Mouse (Mus musculus) embryonic facial prominence, embryonic 12.5 days (tissue): Measurements from ENCODE around the gene Abcc1. TPM values are rescaled to one million over a fixed set of nuclear protein-coding genes. Genes with fewer than 3 reads are reported as not detected.

Experiments
- ATAC-seq: fragments of 200-750 bp; cut with Nextera tagmentation; 2 replicates; pipeline ENCODE4 v1.8.0; 2017; ENCODE audit not compliant: insufficient number of reproducible peaks, insufficient read depth, low FRiP score, low TSS enrichment
- H3K27ac ChIP-seq: fragments of 300-500 bp; sonication (generic); 2 replicates; pipeline ENCODE4 v1.5.1; 2016; ENCODE audit warnings: mild to moderate bottlenecking
- H3K27me3 ChIP-seq: fragments of 300-500 bp; sonication (generic); 2 replicates; pipeline ENCODE4 v1.6.1; 2016; ENCODE audit warnings: mild to moderate bottlenecking, moderate library complexity
- H3K36me3 ChIP-seq: fragments of 300-500 bp; sonication (generic); 2 replicates; pipeline ENCODE4 v1.6.1; 2016; ENCODE audit warnings: mild to moderate bottlenecking
- H3K4me1 ChIP-seq: fragments of 300-500 bp; sonication (generic); 2 replicates; pipeline ENCODE4 v1.6.1; 2016
- H3K4me2 ChIP-seq: fragments of 300-500 bp; sonication (generic); replicated peaks from 2 replicates; pipeline ENCODE4 v1.6.1; 2016; ENCODE audit warnings: mild to moderate bottlenecking, moderate library complexity
- H3K4me3 ChIP-seq: fragments of 300-500 bp; sonication (generic); 2 replicates; pipeline ENCODE4 v1.5.1; 2016; ENCODE audit warnings: mild to moderate bottlenecking
- H3K9ac ChIP-seq: fragments of 300-500 bp; sonication (generic); 2 replicates; pipeline ENCODE4 v1.6.1; 2016; ENCODE audit warnings: mild to moderate bottlenecking, moderate library complexity
- H3K9me3 ChIP-seq: fragments of 300-500 bp; sonication (generic); 2 replicates; pipeline ENCODE4 v1.6.1; 2016; ENCODE audit warnings: mild to moderate bottlenecking, moderate library complexity
- WGBS: fragments of 180-500 bp; shearing (Covaris S2); methylation state at CpG from one replicate; pipeline ENCODE4 v1.1.7; 2016; 5-methylcytosine and 5-hydroxymethylcytosine counted together
- polyA plus RNA-seq: library from polyadenylated mRNA; unstranded; fragments of >200 nt; fragmentation: Nextera tagmentation; extraction: Ambion mirVana; gene quantifications from 2 replicates; pipeline ENCODE4 v1.2.1, GENCODE M21; 2016

Gene Abcc1
- polyA plus RNA-seq, 1 experiment from 2014 or later = 10.2 TPM

DNA sequence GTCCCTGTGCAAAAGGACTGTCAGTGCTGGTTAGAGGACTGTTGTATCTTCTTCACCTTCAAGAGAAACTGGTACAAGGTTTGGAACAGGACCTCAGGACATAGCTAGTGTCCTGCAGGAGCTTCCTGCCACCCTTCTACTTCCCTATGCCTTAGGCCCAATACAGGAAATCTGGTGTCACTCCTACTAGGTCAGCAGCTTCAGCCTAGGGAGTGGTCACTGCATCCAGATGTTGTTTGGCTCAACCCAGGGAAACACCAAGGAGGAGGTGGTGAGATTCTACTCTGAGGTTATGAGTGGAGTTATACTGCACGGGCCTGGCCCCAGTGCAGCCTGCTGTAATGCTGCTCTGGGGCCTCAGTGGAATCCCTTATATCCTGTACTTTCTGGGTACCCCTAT is 2.8 kb upstream of the Abcc1 start:
- Histone ChIP-seq H3K9ac (no peak overlapping the region), H3K4me3 (no peak overlapping the region), H3K27me3 (no peaks in the 10 kb centered on the region), H3K36me3 (no peaks in the 10 kb centered on the region), H3K4me2 (no peak overlapping the region), H3K27ac (no peak overlapping the region), H3K4me1 (peaks cover 3% of the 10 kb centered on the region; the same call in 1 of the 2 replicates), H3K9me3 (no peaks in the 10 kb centered on the region)
- no peak for ATAC-seq
- 63% methylated on average over 1 of the region's 1 CpGs for WGBS

DNA sequence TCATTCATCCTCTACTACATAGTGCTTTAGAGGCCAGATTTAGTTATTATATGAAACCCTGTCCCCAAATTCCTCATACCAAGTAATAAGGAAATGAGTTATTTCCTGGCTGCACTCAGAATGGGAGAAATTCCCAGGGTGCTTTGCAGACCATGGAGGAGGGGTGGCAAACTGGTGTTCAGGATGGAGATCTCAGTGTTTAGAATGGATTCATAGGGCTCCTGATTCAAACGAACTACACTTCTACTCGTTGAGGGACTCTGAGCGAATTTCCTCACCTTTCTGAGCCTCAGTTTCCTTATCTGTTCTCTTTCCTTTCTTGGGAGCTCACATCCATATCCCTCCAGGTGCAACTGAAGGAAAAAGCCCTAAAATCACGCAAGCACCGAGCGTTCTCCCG is 427 bp upstream of the Abcc1 start:
- H3K27me3 ChIP-seq = no peaks in the 10 kb centered on the region
- H3K4me1 ChIP-seq = peaks cover 3% of the 10 kb centered on the region; the same call in 1 of the 2 replicates
- peak; percentile 3; the same call in 1 of the 2 replicates for ATAC-seq
- H3K4me3 ChIP-seq = peak overlapping the region; percentile 85
- no peaks in the 10 kb centered on the region for H3K9me3 ChIP-seq
- peak overlapping the region; percentile 78 for H3K4me2 ChIP-seq
- under 1% methylated on average over 7 of the region's 7 CpGs for WGBS
- H3K9ac ChIP-seq = peak overlapping the region; percentile 74
- H3K36me3 ChIP-seq = no peaks in the 10 kb centered on the region
- H3K27ac ChIP-seq = no peak overlapping the region

DNA sequence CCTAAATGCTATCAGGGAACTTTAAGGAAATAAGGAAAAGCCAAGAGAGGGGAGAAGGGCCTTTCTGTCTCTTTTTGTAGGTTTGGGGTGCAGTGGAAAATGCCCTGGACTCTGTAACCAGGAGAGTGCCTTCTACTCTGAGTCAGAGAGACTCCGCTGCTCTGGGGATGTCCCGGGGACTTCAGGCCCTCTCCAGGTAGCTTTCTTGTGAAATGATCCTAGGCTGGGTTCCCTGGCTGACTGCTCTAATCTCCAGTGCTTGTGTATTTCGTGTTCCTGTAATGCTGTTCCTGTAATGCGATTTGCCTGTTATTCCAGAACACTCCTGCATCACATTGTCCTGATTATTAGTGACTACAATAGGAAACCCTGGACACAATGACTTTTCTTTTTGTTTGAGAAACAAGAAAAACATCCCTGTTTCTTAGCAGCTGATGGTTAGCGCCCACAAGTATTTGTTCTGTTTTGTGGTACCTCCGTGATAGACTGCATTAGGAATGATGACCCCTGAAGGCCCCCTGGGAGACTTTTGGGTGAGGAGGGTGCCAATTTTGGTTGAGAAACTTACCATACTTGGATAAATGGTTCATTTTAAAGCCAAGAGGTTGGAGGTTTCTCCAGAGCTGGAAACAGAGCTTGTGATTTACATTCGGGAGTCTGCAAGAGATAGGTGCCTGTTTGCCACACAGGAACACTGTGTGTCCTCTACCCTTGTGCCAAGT is 902 bp downstream of the Abcc1 start:
- H3K4me3 ChIP-seq = peak overlapping the region; percentile 85
- no peak overlapping the region for H3K27ac ChIP-seq
- no peaks in the 10 kb centered on the region for H3K9me3 ChIP-seq
- no peaks in the 10 kb centered on the region for H3K27me3 ChIP-seq
- no peaks in the 10 kb centered on the region for H3K36me3 ChIP-seq
- peak overlapping the region; percentile 74 for H3K9ac ChIP-seq
- H3K4me1 ChIP-seq = peaks cover 3% of the 10 kb centered on the region; the same call in 1 of the 2 replicates
- WGBS = 32% methylated on average over 7 of the region's 7 CpGs
- no peak for ATAC-seq
- peak overlapping the region; percentile 78 for H3K4me2 ChIP-seq

DNA sequence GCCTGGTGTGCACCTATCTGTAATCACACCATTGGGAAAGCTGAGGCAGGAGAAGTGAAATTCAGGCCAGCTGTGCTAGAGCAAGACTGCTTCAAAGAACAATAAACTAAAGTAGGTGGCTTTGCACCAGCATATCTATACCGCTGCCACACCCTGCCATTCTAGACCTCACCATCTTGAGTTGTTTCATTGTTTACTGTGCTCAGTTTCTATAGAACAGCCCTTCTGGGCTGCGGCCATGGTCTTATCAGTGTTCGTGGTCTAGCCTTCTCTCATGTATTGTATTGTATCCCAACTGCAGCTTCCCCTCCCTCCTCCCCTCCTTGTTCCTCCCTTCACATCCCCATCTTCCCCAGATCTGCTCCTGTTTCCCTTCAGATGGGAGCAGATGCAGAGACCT is 2.1 kb downstream of the Abcc1 start:
- no peak overlapping the region for H3K9ac ChIP-seq
- H3K9me3 ChIP-seq = no peaks in the 10 kb centered on the region
- H3K36me3 ChIP-seq = no peaks in the 10 kb centered on the region
- peaks cover 3% of the 10 kb centered on the region; the same call in 1 of the 2 replicates for H3K4me1 ChIP-seq
- ATAC-seq = no peak
- H3K4me3 ChIP-seq = no peak overlapping the region
- H3K27me3 ChIP-seq = no peaks in the 10 kb centered on the region
- no peak overlapping the region for H3K4me2 ChIP-seq
- no peak overlapping the region for H3K27ac ChIP-seq
- 97% methylated on average over 3 of the region's 3 CpGs for WGBS

DNA sequence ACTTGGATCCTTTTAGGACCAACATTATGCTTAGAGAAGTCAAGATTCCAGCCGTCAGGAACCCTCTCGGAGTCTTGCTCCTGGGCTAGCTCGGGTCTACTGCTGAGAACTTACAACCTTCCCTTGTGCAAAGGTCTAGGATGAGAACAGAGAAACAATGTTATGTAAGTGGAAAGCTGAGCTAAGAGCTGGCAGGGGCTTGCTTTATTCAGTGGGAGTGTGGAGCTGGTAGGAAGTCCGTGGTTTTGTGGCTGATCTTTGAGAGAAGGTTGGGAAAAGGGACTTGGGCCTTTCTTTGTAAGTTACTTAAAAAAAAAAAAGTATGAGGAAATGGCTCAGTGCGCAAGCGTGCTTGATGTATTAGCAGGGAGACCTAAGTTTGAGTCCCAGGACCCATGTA is 2.7 kb downstream of the Abcc1 start:
- Histone ChIP-seq H3K4me1 (peaks cover 3% of the 10 kb centered on the region; the same call in 1 of the 2 replicates), H3K4me3 (no peak overlapping the region), H3K9ac (no peak overlapping the region), H3K27ac (no peak overlapping the region), H3K9me3 (no peaks in the 10 kb centered on the region), H3K36me3 (no peaks in the 10 kb centered on the region), H3K27me3 (no peaks in the 10 kb centered on the region), H3K4me2 (no peak overlapping the region)
- WGBS = 91% methylated on average over 6 of the region's 6 CpGs
- ATAC-seq = no peak

DNA sequence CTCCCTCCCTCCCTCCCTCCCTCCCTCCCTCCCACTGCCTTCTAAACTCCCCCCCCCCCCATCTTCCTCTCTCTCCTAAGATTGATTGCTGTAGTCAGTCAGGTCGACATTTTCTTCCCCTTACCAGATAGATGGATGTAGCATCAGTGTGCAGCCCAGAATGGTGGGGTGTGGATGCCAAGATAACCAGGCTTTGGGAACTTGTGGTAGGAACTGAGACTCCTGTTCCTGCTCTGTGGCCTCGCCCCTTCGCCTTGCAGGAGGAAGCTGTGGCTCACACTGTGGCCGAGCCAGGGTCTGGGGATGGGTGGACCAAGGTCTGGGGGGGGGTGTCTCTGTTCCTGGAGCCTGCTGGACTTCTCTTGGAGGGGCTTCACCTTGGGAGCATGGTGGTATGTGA is 4.1 kb downstream of the Abcc1 start:
- H3K27ac ChIP-seq = no peak overlapping the region
- H3K27me3 ChIP-seq = no peaks in the 10 kb centered on the region
- no peak overlapping the region for H3K9ac ChIP-seq
- no peaks in the 10 kb centered on the region for H3K9me3 ChIP-seq
- H3K4me1 ChIP-seq = peaks cover 3% of the 10 kb centered on the region; the same call in 1 of the 2 replicates
- WGBS = 90% methylated on average over 4 of the region's 4 CpGs
- ATAC-seq = no peak
- no peaks in the 10 kb centered on the region for H3K36me3 ChIP-seq
- H3K4me3 ChIP-seq = no peak overlapping the region
- H3K4me2 ChIP-seq = no peak overlapping the region

DNA sequence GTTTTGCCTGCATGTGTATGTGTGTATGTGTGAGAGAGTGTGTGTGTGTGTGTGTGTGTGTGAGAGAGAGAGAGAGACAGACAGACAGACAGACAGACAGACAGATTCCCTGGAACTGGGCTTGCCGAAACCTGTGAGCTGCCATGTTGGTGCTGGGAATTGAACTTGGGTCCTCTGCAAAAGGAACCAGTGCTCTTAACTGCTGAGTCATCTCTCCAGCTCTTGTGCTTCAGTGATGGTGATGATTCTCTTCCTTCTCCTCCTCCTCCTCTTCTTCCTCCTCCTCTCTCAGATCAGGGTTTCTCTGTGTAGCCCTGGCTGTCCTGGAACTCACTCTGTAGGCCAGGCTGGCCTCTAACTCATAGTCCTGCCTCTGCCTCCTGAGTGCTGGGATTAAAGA is 4.7 kb downstream of the Abcc1 start:
- H3K4me3 ChIP-seq = no peak overlapping the region
- no peaks in the 10 kb centered on the region for H3K27me3 ChIP-seq
- no peak for ATAC-seq
- no peak overlapping the region for H3K9ac ChIP-seq
- no peaks in the 10 kb centered on the region for H3K36me3 ChIP-seq
- no peak overlapping the region for H3K27ac ChIP-seq
- peaks cover 3% of the 10 kb centered on the region; the same call in 1 of the 2 replicates for H3K4me1 ChIP-seq
- WGBS = 100% methylated on average over 1 of the region's 1 CpGs
- no peaks in the 10 kb centered on the region for H3K9me3 ChIP-seq
- no peak overlapping the region for H3K4me2 ChIP-seq

DNA sequence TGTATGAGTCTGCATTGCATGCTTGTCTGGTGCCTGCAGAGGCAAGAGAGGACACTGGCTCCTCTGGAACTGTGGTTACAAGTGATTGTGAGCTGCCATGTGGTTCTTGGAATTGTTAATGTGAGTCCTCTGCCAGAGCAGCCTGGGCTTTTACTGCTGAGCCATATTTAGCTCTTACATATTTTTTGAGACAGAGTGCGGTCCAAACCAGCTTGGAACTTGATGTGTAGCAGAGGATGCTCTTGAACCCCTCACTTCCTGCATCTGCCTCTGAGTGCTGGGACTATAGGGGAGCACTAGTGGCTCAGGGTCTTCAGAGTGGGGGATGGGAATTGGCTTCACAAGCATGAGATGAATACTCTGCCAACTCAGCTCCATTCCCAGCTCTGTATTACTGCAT is 10.0 kb downstream of the Abcc1 start:
- Histone ChIP-seq H3K27ac (no peak overlapping the region), H3K4me3 (no peak overlapping the region), H3K4me1 (peaks cover 2% of the 10 kb centered on the region; the same call in 1 of the 2 replicates), H3K36me3 (no peaks in the 10 kb centered on the region), H3K4me2 (no peak overlapping the region), H3K9ac (no peak overlapping the region), H3K9me3 (no peaks in the 10 kb centered on the region), H3K27me3 (no peaks in the 10 kb centered on the region)
- 77% methylated on average over 1 of the region's 1 CpGs for WGBS
- no peak for ATAC-seq

DNA sequence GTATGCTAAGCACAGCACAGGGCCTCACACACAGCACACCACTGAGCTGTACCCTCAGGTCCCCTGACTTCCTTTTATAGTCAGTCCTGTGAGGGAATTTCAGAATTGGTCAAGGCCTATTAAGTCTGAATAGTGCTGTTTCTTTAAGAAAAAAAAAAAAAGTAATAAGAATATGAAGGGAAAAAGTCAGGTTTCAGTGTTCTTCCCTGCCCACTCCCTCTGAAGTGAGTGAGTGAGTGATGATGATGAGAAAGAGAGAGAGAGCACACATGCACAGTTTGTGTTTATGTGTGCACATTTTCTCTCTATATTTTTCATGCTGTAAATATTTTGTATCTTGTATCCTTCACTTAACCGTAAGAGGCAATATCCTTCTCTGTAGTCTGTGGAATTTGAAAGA is 11.0 kb downstream of the Abcc1 start:
- no peak overlapping the region for H3K4me2 ChIP-seq
- H3K4me1 ChIP-seq = peaks cover 2% of the 10 kb centered on the region; the same call in 1 of the 2 replicates
- H3K36me3 ChIP-seq = no peaks in the 10 kb centered on the region
- no peaks in the 10 kb centered on the region for H3K27me3 ChIP-seq
- no peak for ATAC-seq
- no peaks in the 10 kb centered on the region for H3K9me3 ChIP-seq
- H3K27ac ChIP-seq = no peak overlapping the region
- H3K9ac ChIP-seq = no peak overlapping the region
- H3K4me3 ChIP-seq = no peak overlapping the region
- WGBS = 72% methylated on average over 1 of the region's 1 CpGs

DNA sequence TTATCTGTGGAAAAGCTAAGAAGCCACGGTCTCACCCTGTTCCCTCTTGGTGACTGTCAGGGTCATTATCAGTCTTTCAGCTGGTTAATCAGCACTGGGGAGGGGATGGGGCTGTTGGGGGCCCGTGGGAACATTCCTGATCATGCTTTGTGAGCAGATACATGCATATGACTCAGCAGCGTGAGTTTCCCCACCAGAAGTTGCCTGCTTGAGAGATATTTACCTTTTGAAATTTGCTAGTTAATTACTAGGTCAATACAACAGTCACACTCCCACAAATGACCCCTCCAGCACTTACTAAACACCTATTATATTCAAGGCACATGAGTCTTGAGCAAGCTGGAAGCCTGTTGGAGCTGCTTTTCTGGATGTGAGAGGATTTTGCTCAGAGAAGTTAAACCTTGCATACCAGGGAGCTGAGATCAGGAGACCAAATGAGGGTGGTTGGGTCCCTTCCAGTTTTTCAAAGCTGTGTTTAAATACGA is 11.5 kb downstream of the Abcc1 start:
- H3K27me3 ChIP-seq = no peaks in the 10 kb centered on the region
- no peaks in the 10 kb centered on the region for H3K9me3 ChIP-seq
- H3K4me2 ChIP-seq = no peak overlapping the region
- no peaks in the 10 kb centered on the region for H3K36me3 ChIP-seq
- H3K4me1 ChIP-seq = peaks cover 2% of the 10 kb centered on the region; the same call in 1 of the 2 replicates
- H3K27ac ChIP-seq = no peak overlapping the region
- no peak overlapping the region for H3K4me3 ChIP-seq
- 69% methylated on average over 4 of the region's 4 CpGs for WGBS
- H3K9ac ChIP-seq = no peak overlapping the region
- ATAC-seq = no peak

DNA sequence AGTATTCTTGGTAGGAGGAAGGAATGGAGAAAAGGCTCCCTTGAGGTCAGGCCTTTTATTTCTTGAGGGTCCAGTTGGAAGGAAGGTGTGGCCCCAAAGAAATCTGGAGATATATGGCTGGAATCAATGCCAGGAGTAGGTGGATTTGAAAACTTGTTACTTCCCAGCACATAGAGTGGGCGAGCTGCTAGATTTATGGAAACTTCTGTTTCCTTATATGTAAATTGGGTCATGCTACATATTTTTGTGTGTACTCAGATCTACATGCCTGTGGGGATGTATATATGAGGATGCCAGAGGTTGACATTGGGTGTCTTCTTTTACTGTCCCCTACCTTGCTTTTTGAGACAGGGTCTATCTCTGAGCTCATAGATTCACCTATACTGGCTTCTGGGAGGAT is 14.6 kb downstream of the Abcc1 start:
- ATAC-seq = no peak
- WGBS = 100% methylated on average over 1 of the region's 1 CpGs
- no peaks in the 10 kb centered on the region for H3K36me3 ChIP-seq

DNA sequence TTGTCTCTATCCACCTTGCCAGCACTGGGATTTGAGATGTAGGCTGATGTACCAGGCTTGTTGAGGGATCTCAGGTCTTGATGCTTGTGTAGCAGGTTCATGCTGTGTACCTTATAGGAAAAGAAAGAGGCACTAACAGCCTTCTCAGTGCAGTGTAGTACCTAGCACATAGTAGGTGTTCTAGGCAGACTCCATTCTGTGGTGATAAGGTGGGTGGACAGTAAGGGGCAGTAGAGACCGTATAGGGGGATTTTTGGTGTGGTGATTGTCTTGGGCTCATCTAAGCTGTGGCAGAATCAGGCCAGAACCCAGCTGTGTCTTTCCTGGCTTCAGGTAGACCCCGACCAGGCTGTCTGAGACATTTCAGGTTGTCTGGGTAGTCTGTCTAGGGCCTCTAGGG is 15.0 kb downstream of the Abcc1 start:
- Histone ChIP-seq H3K27me3 (no peaks in the 10 kb centered on the region), H3K4me1 (peaks cover 2% of the 10 kb centered on the region; the same call in 1 of the 2 replicates), H3K4me3 (no peak overlapping the region), H3K27ac (no peak overlapping the region), H3K9ac (no peak overlapping the region), H3K9me3 (no peaks in the 10 kb centered on the region), H3K36me3 (no peaks in the 10 kb centered on the region), H3K4me2 (no peak overlapping the region)
- WGBS = 75% methylated on average over 2 of the region's 2 CpGs
- no peak for ATAC-seq

More for the DNA sequence above, 14.6 kb downstream of the Abcc1 start:
- no peak overlapping the region for H3K27ac ChIP-seq
- H3K4me2 ChIP-seq = no peak overlapping the region
- H3K9ac ChIP-seq = no peak overlapping the region
- peaks cover 2% of the 10 kb centered on the region; the same call in 1 of the 2 replicates for H3K4me1 ChIP-seq
- no peaks in the 10 kb centered on the region for H3K9me3 ChIP-seq
- H3K27me3 ChIP-seq = no peaks in the 10 kb centered on the region
- H3K4me3 ChIP-seq = no peak overlapping the region
